Mouse (Mus musculus): ENCODE data around the gene Wasf3. TPM values are rescaled to one million over a fixed set of nuclear protein-coding genes. Genes with fewer than 3 reads are reported as not detected.

The Wasf3 gene
- polyA plus RNA-seq, 1 experiment from 2014 or later = 0.85 TPM

- no peak overlapping the region for H3K4me3 ChIP-seq (ENCODE audit: low read depth, low read length)
- H3K36me3 ChIP-seq (ENCODE audit: control insufficient read depth, insufficient read depth) = no peaks in the 10 kb centered on the region
- WGBS = 77% methylated on average over 11 of the region's 11 CpGs
- H3K27ac ChIP-seq (ENCODE audit: low read depth, low read length) = no peak overlapping the region
- H3K9me3 ChIP-seq (ENCODE audit: control insufficient read depth) = no peaks in the 10 kb centered on the region
- ATAC-seq = no peak
- H3K9ac ChIP-seq (ENCODE audit: low read depth, low read length) = no peak overlapping the region
- H3K4me2 ChIP-seq (replicated peaks; ENCODE audit: low read depth) = no peak overlapping the region
- no peaks in the 10 kb centered on the region for H3K4me1 ChIP-seq (replicated peaks; ENCODE audit: control insufficient read depth, insufficient read depth, low read length)
- no peak for TF ChIP-seq CTCF (IDR thresholded peaks at IDR 0.05; ENCODE audit: low read depth)
- no peaks in the 10 kb centered on the region for H3K27me3 ChIP-seq (replicated peaks; ENCODE audit: control insufficient read depth, insufficient read depth, low read length)
These were observed 34.0 kb upstream of the Wasf3 start for GRCm38 (mm10) chr5:146350784-146351183.

- no peaks in the 10 kb centered on the region for H3K4me1 ChIP-seq (replicated peaks; ENCODE audit: control insufficient read depth, insufficient read depth, low read length)
- no peak for ATAC-seq
- TF ChIP-seq CTCF (IDR thresholded peaks at IDR 0.05; ENCODE audit: low read depth) = no peak
- 86% methylated on average over 7 of the region's 7 CpGs for WGBS
- no peak overlapping the region for H3K4me2 ChIP-seq (replicated peaks; ENCODE audit: low read depth)
- no peaks in the 10 kb centered on the region for H3K27me3 ChIP-seq (replicated peaks; ENCODE audit: control insufficient read depth, insufficient read depth, low read length)
- H3K36me3 ChIP-seq (ENCODE audit: control insufficient read depth, insufficient read depth) = no peaks in the 10 kb centered on the region
- no peaks in the 10 kb centered on the region for H3K9me3 ChIP-seq (ENCODE audit: control insufficient read depth)
- no peak overlapping the region for H3K9ac ChIP-seq (ENCODE audit: low read depth, low read length)
- H3K27ac ChIP-seq (ENCODE audit: low read depth, low read length) = no peak overlapping the region
- no peak overlapping the region for H3K4me3 ChIP-seq (ENCODE audit: low read depth, low read length)
These were observed 32.8 kb upstream of the Wasf3 start for GRCm38 (mm10) chr5:146352006-146352405.

DNA sequence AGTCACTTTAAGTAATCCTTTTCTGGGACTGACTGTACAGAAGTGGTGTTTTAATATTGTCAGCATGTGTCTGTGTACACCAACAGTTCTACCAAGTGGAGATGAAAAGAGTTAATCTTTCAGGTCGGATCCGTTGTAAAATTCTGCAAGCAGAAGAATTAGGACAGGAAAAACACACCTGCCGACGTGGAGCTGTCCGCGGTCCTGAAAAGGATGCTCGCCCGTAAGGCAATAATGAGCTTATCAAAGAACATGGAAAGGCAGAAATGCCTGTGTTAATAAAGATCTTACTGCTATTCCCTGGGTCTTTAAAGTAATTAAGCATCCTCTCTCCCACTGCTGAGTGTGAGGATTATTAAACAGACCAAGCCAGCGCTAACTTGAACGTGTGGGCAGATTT, 24.4 kb upstream of the Wasf3 start:
- WGBS = 23% methylated on average over 10 of the region's 10 CpGs
- Histone ChIP-seq H3K4me3 (ENCODE audit: low read depth, low read length) (no peak overlapping the region), H3K9ac (ENCODE audit: low read depth, low read length) (no peak overlapping the region)

GRCm38 (mm10) chr5:146362711-146363110, 22.1 kb upstream of the Wasf3 start:
- H3K4me1 ChIP-seq (replicated peaks; ENCODE audit: control insufficient read depth, insufficient read depth, low read length) = no peaks in the 10 kb centered on the region
- 90% methylated on average over 9 of the region's 9 CpGs for WGBS
- no peak for ATAC-seq
- no peaks in the 10 kb centered on the region for H3K36me3 ChIP-seq (ENCODE audit: control insufficient read depth, insufficient read depth)
- no peaks in the 10 kb centered on the region for H3K9me3 ChIP-seq (ENCODE audit: control insufficient read depth)
- no peak overlapping the region for H3K9ac ChIP-seq (ENCODE audit: low read depth, low read length)
- no peak overlapping the region for H3K4me2 ChIP-seq (replicated peaks; ENCODE audit: low read depth)
- TF ChIP-seq CTCF (IDR thresholded peaks at IDR 0.05; ENCODE audit: low read depth) = no peak
- no peak overlapping the region for H3K4me3 ChIP-seq (ENCODE audit: low read depth, low read length)
- H3K27ac ChIP-seq (ENCODE audit: low read depth, low read length) = no peak overlapping the region
- H3K27me3 ChIP-seq (replicated peaks; ENCODE audit: control insufficient read depth, insufficient read depth, low read length) = no peaks in the 10 kb centered on the region

More for the DNA sequence above, 24.4 kb upstream of the Wasf3 start:
- no peaks in the 10 kb centered on the region for H3K36me3 ChIP-seq (ENCODE audit: control insufficient read depth, insufficient read depth)
- H3K9me3 ChIP-seq (ENCODE audit: control insufficient read depth) = no peaks in the 10 kb centered on the region
- H3K4me1 ChIP-seq (replicated peaks; ENCODE audit: control insufficient read depth, insufficient read depth, low read length) = no peaks in the 10 kb centered on the region
- H3K27me3 ChIP-seq (replicated peaks; ENCODE audit: control insufficient read depth, insufficient read depth, low read length) = no peaks in the 10 kb centered on the region
- no peak overlapping the region for H3K4me2 ChIP-seq (replicated peaks; ENCODE audit: low read depth)
- H3K27ac ChIP-seq (ENCODE audit: low read depth, low read length) = no peak overlapping the region
- no peak for TF ChIP-seq CTCF (IDR thresholded peaks at IDR 0.05; ENCODE audit: low read depth)
- ATAC-seq = no peak

DNA sequence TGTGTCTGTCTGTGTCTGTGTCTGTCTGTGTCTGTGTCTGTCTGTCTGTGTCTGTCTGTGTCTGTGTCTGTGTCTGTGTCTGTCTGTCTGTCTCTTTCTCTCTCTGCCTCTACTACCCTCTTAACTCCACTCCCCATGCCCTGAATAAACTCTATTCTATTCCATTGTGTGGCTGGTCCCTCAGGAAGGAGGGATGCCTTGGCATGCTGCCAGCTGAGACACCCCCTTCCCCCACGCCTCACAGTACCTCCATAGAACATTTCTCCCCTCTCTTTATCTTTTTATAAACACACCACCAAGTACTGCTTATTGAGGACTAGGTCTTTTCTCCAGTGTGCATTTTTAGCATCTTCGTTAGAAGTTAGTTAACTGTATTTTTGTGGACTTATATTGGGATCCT, 16.4 kb upstream of the Wasf3 start:
- no peak for ATAC-seq
- Histone ChIP-seq H3K4me3 (ENCODE audit: low read depth, low read length) (no peak overlapping the region), H3K4me1 (replicated peaks; ENCODE audit: control insufficient read depth, insufficient read depth, low read length) (no peaks in the 10 kb centered on the region), H3K27ac (ENCODE audit: low read depth, low read length) (no peak overlapping the region), H3K9me3 (ENCODE audit: control insufficient read depth) (no peaks in the 10 kb centered on the region), H3K9ac (ENCODE audit: low read depth, low read length) (no peak overlapping the region), H3K4me2 (replicated peaks; ENCODE audit: low read depth) (no peak overlapping the region), H3K36me3 (ENCODE audit: control insufficient read depth, insufficient read depth) (no peaks in the 10 kb centered on the region), H3K27me3 (replicated peaks; ENCODE audit: control insufficient read depth, insufficient read depth, low read length) (no peaks in the 10 kb centered on the region)
- WGBS = 45% methylated on average over 2 of the region's 2 CpGs
- TF ChIP-seq CTCF (IDR thresholded peaks at IDR 0.05; ENCODE audit: low read depth) = no peak

GRCm38 (mm10) chr5:146368971-146369370, 15.8 kb upstream of the Wasf3 start:
- ATAC-seq = no peak
- no peaks in the 10 kb centered on the region for H3K27me3 ChIP-seq (replicated peaks; ENCODE audit: control insufficient read depth, insufficient read depth, low read length)
- H3K4me2 ChIP-seq (replicated peaks; ENCODE audit: low read depth) = no peak overlapping the region
- no peaks in the 10 kb centered on the region for H3K9me3 ChIP-seq (ENCODE audit: control insufficient read depth)
- H3K9ac ChIP-seq (ENCODE audit: low read depth, low read length) = no peak overlapping the region
- 85% methylated on average over 13 of the region's 13 CpGs for WGBS
- H3K27ac ChIP-seq (ENCODE audit: low read depth, low read length) = no peak overlapping the region
- H3K4me1 ChIP-seq (replicated peaks; ENCODE audit: control insufficient read depth, insufficient read depth, low read length) = no peaks in the 10 kb centered on the region
- no peak overlapping the region for H3K4me3 ChIP-seq (ENCODE audit: low read depth, low read length)
- TF ChIP-seq CTCF (IDR thresholded peaks at IDR 0.05; ENCODE audit: low read depth) = no peak
- H3K36me3 ChIP-seq (ENCODE audit: control insufficient read depth, insufficient read depth) = no peaks in the 10 kb centered on the region

GRCm38 (mm10) chr5:146370794-146371193, 14.0 kb upstream of the Wasf3 start:
- Histone ChIP-seq H3K4me3 (ENCODE audit: low read depth, low read length) (no peak overlapping the region), H3K9me3 (ENCODE audit: control insufficient read depth) (no peaks in the 10 kb centered on the region), H3K27ac (ENCODE audit: low read depth, low read length) (no peak overlapping the region), H3K36me3 (ENCODE audit: control insufficient read depth, insufficient read depth) (no peaks in the 10 kb centered on the region), H3K4me1 (replicated peaks; ENCODE audit: control insufficient read depth, insufficient read depth, low read length) (no peaks in the 10 kb centered on the region), H3K4me2 (replicated peaks; ENCODE audit: low read depth) (no peak overlapping the region), H3K9ac (ENCODE audit: low read depth, low read length) (no peak overlapping the region), H3K27me3 (replicated peaks; ENCODE audit: control insufficient read depth, insufficient read depth, low read length) (no peaks in the 10 kb centered on the region)
- WGBS = 85% methylated on average over 8 of the region's 8 CpGs
- ATAC-seq = no peak
- no peak for TF ChIP-seq CTCF (IDR thresholded peaks at IDR 0.05; ENCODE audit: low read depth)

Data from intestine, postnatal 0 days (tissue).